In the genomic region with DNA sequence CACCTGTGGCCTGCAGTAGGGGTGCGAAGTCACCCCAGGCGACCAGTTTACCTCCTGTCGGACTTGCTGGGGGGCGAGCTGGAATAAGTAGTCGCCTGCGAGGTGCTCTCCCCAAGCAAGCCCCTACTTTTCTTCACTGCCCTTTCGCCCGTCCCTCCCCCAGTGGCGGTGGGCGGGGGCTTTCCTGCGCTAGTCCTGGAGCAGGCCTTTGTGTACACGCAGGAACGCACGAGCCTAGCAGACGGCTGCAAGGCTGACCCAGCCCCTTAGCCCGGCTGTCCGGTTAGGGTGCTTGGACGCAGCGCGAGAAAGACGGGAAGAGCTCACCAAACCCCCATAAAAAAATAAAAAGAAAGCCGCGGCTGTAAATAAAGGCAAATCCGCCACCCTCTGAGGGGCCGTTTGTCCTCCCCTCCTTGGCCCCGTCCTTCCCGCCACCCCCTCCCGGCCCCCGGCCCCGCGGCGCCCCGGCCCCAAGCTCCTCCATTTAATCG, we compare ENCODE assay signal across 8 mouse cellular contexts. TPM values are rescaled to one million over a fixed set of nuclear protein-coding genes. Genes with fewer than 3 reads are reported as not detected.
DNase-seq lines count a peak whose midpoint lies in the region; ATAC-seq and TF ChIP-seq lines count a peak whose summit lies in the region.

No protein-coding gene starts in this region.

- WGBS in intestine, postnatal 0 days = under 1% methylated on average over 34 of the region's 34 CpGs
- under 1% methylated on average over 32 of the region's 34 CpGs for whole genome bisulfite sequencing in limb, embryonic 11.5 days
- WGBS in midbrain, embryonic 11.5 days = under 1% methylated on average over 34 of the region's 34 CpGs
- 2% methylated on average over 34 of the region's 34 CpGs for WGBS in small intestine, adult 2 months

- ATAC-seq in intestine, postnatal 0 days = peak; percentile 24; the same call in 1 of the 2 replicates
- peak; percentile 84 for ATAC-seq in limb, embryonic 11.5 days (ENCODE audit: insufficient number of reproducible peaks, low FRiP score, low TSS enrichment, low read depth)
- ATAC-seq in midbrain, embryonic 11.5 days (ENCODE audit: low FRiP score) = peak; percentile 78
- no peak for ATAC-seq in erythroid progenitor cell, adult 5-6 weeks (replicated peaks; ENCODE audit: low FRiP score, poor library complexity, severe bottlenecking)

- no peaks in the 10 kb centered on the region for H3K27me3 ChIP-seq in intestine, postnatal 0 days (replicated peaks; ENCODE audit: control insufficient read depth, insufficient read depth, low read length)
- H3K27me3 ChIP-seq in limb, embryonic 11.5 days (ENCODE audit: control insufficient read depth, insufficient read depth, low read length) = no peaks in the 10 kb centered on the region
- H3K27me3 ChIP-seq in midbrain, embryonic 11.5 days (ENCODE audit: control insufficient read depth, insufficient read depth, low read length) = no peaks in the 10 kb centered on the region
- H3K27me3 ChIP-seq in small intestine, adult 2 months (ENCODE audit: control insufficient read depth, insufficient read depth, low read length) = peaks cover 6% of the 10 kb centered on the region

- no peaks in the 10 kb centered on the region for H3K9me3 ChIP-seq in intestine, postnatal 0 days (ENCODE audit: control insufficient read depth)
- no peaks in the 10 kb centered on the region for H3K9me3 ChIP-seq in limb, embryonic 11.5 days (ENCODE audit: control insufficient read depth, low read length)
- H3K9me3 ChIP-seq in midbrain, embryonic 11.5 days (ENCODE audit: control insufficient read depth, low read length) = no peaks in the 10 kb centered on the region

- H3K27ac ChIP-seq in intestine, postnatal 0 days (ENCODE audit: low read depth, low read length) = peak overlapping the region; percentile 90
- H3K27ac ChIP-seq in limb, embryonic 11.5 days (replicated peaks; ENCODE audit: low read depth, low read length) = peak overlapping the region; percentile 99
- H3K27ac ChIP-seq in midbrain, embryonic 11.5 days (ENCODE audit: low read depth, low read length) = peak overlapping the region; percentile 96
- peak overlapping the region; percentile 68 for H3K27ac ChIP-seq in small intestine, adult 2 months (ENCODE audit: insufficient read depth, low read depth, low read length)

- peak; percentile 84 to 86 for DNase-seq in adrenal gland, adult 18-20 months (ENCODE audit: low spot score in 2 of 2)
- peak; percentile 91 for DNase-seq in embryo, embryonic 10.5 days (ENCODE audit: low spot score)
- peak; percentile 87 to 90 for DNase-seq in gastrocnemius, postnatal 4 days (ENCODE audit: low spot score in 2 of 2)
- DNase-seq in limb, embryonic 11.5 days (ENCODE audit: low spot score) = peak; percentile 93
- no peak for DNase-seq in midbrain, embryonic 11.5 days (ENCODE audit: low spot score, missing footprints)

- no peak for TF ChIP-seq CTCF in intestine, postnatal 0 days (IDR thresholded peaks at IDR 0.05; ENCODE audit: low read depth)
- TF ChIP-seq CTCF in small intestine, adult 2 months (IDR thresholded peaks at IDR 0.05; ENCODE audit: extremely low read depth, insufficient read length, insufficient replicate concordance, low read depth, low read length) = no peak

- H3K4me3 ChIP-seq in intestine, postnatal 0 days (ENCODE audit: low read depth, low read length) = peak overlapping the region; percentile 70
- peak overlapping the region; percentile 37 for H3K4me3 ChIP-seq in limb, embryonic 11.5 days (ENCODE audit: low read depth, low read length)
- peak overlapping the region; percentile 32 for H3K4me3 ChIP-seq in midbrain, embryonic 11.5 days (ENCODE audit: low read depth, low read length)
- H3K4me3 ChIP-seq in small intestine, adult 2 months (ENCODE audit: low read depth, low read length) = peak overlapping the region; percentile 60

- H3K9ac ChIP-seq in intestine, postnatal 0 days (ENCODE audit: low read depth, low read length) = peak overlapping the region; percentile 71
- H3K9ac ChIP-seq in limb, embryonic 11.5 days (ENCODE audit: low read length) = peak overlapping the region; percentile 84
- peak overlapping the region; percentile 89 for H3K9ac ChIP-seq in midbrain, embryonic 11.5 days (ENCODE audit: low read length)

- peaks cover 8% of the 10 kb centered on the region for H3K36me3 ChIP-seq in intestine, postnatal 0 days (ENCODE audit: control insufficient read depth, insufficient read depth)
- no peaks in the 10 kb centered on the region; the same call in 1 of the 2 replicates for H3K36me3 ChIP-seq in limb, embryonic 11.5 days (ENCODE audit: control insufficient read depth, insufficient read depth, low read length)
- peaks cover 3% of the 10 kb centered on the region; the same call in 1 of the 2 replicates for H3K36me3 ChIP-seq in midbrain, embryonic 11.5 days (ENCODE audit: control insufficient read depth, insufficient read depth, low read length)
- peaks cover 8% of the 10 kb centered on the region; the same call in 1 of the 2 replicates for H3K36me3 ChIP-seq in small intestine, adult 2 months (ENCODE audit: control insufficient read depth, insufficient read depth, low read length)

- no peaks in the 10 kb centered on the region for H3K4me1 ChIP-seq in intestine, postnatal 0 days (replicated peaks; ENCODE audit: control insufficient read depth, insufficient read depth, low read length)
- no peaks in the 10 kb centered on the region for H3K4me1 ChIP-seq in limb, embryonic 11.5 days (ENCODE audit: control insufficient read depth, insufficient read depth, low read length)
- peaks cover 22% of the 10 kb centered on the region for H3K4me1 ChIP-seq in midbrain, embryonic 11.5 days (ENCODE audit: control insufficient read depth, insufficient read depth, low read length)
- peaks cover 9% of the 10 kb centered on the region for H3K4me1 ChIP-seq in small intestine, adult 2 months (ENCODE audit: control insufficient read depth, insufficient read depth, insufficient read length, low read length)

- peak overlapping the region; percentile 89 for H3K4me2 ChIP-seq in intestine, postnatal 0 days (replicated peaks; ENCODE audit: low read depth)
- H3K4me2 ChIP-seq in limb, embryonic 11.5 days (ENCODE audit: low read depth, severe bottlenecking) = peak overlapping the region; percentile 60
- H3K4me2 ChIP-seq in midbrain, embryonic 11.5 days = peak overlapping the region; percentile 75

- peak; percentile 28; the same call in 1 of the 2 replicates for TF ChIP-seq POLR2A in small intestine, adult 2 months (IDR thresholded peaks at IDR 0.05; ENCODE audit: low read depth, low read length)

RNA-seq across cellular contexts. Expression of a gene that starts 0.4 kb away (rescaled TPM):
- 10 to 100 TPM; 18.3 to 19.4 TPM for total RNA-seq in adrenal gland, adult 18-20 months (2021)
- 10 to 100 TPM; 19.0 to 29.5 TPM for total RNA-seq in gastrocnemius, postnatal 4 days (2021)
- polyA plus RNA-seq in intestine, postnatal 0 days (2015; fragmentation: Nextera tagmentation; extraction: Ambion mirVana) = 74.5 and 77.9 TPM in 2 replicates
- 63.9 and 73.3 TPM in 2 replicates for polyA plus RNA-seq in limb, embryonic 11.5 days (2014; fragmentation: Nextera tagmentation; extraction: Ambion mirVana)
- polyA plus RNA-seq in midbrain, embryonic 11.5 days (2014; fragmentation: Nextera tagmentation; extraction: Ambion mirVana) = 67.4 and 71.3 TPM in 2 replicates
- polyA plus RNA-seq in small intestine, adult 2 months (2012; rRNA removed) = 110 and 295 TPM in 2 replicates
- total RNA-seq in erythroid progenitor cell, adult 5-6 weeks (2015; ENCODE audit: low replicate concordance) = 10.5 and 17.7 TPM in 2 replicates
- total RNA-seq in erythroid progenitor cell, adult 5-6 weeks (2017; ENCODE audit: low replicate concordance) = 19.1 and 31.2 TPM in 2 replicates

RNA-seq across cellular contexts. Expression of a gene that starts 46.5 kb away (rescaled TPM):
- 10 to 100 TPM; 58.9 to 62.1 TPM for total RNA-seq in adrenal gland, adult 18-20 months (2021)
- total RNA-seq in gastrocnemius, postnatal 4 days (2021) = 10 to 100 TPM; 85.3 to 97.2 TPM
- 15.0 and 17.1 TPM in 2 replicates for polyA plus RNA-seq in intestine, postnatal 0 days (2015; fragmentation: Nextera tagmentation; extraction: Ambion mirVana)
- polyA plus RNA-seq in limb, embryonic 11.5 days (2014; fragmentation: Nextera tagmentation; extraction: Ambion mirVana) = 19.7 and 22.4 TPM in 2 replicates
- polyA plus RNA-seq in midbrain, embryonic 11.5 days (2014; fragmentation: Nextera tagmentation; extraction: Ambion mirVana) = 9.8 and 13.1 TPM in 2 replicates
- polyA plus RNA-seq in small intestine, adult 2 months (2012; rRNA removed) = 20.4 and 38.6 TPM in 2 replicates
- 55.5 and 93.1 TPM in 2 replicates for total RNA-seq in erythroid progenitor cell, adult 5-6 weeks (2015; ENCODE audit: low replicate concordance)
- total RNA-seq in erythroid progenitor cell, adult 5-6 weeks (2017; ENCODE audit: low replicate concordance) = 16.9 and 19.4 TPM in 2 replicates

RNA-seq across cellular contexts. Expression of a gene that starts 46.9 kb away (rescaled TPM):
- total RNA-seq in adrenal gland, adult 18-20 months (2021) = 1 to 10 TPM; 1.7 to 3.2 TPM
- under 1 TPM in 1 of 2 experiments, not detected in 1; 0.70 TPM for total RNA-seq in gastrocnemius, postnatal 4 days (2021)
- polyA plus RNA-seq in intestine, postnatal 0 days (2015; fragmentation: Nextera tagmentation; extraction: Ambion mirVana) = not detected in 2 replicates
- polyA plus RNA-seq in limb, embryonic 11.5 days (2014; fragmentation: Nextera tagmentation; extraction: Ambion mirVana) = not detected in 2 replicates
- polyA plus RNA-seq in midbrain, embryonic 11.5 days (2014; fragmentation: Nextera tagmentation; extraction: Ambion mirVana) = 0.08 TPM in 1 of 2 replicates, not detected in the other
- not detected in 2 replicates for polyA plus RNA-seq in small intestine, adult 2 months (2012; rRNA removed)
- total RNA-seq in erythroid progenitor cell, adult 5-6 weeks (2015; ENCODE audit: low replicate concordance) = not detected in 2 replicates
- total RNA-seq in erythroid progenitor cell, adult 5-6 weeks (2017; ENCODE audit: low replicate concordance) = not detected in 2 replicates

RNA-seq across cellular contexts. Expression of a gene that starts 50.2 kb away (rescaled TPM):
- total RNA-seq in adrenal gland, adult 18-20 months (2021) = 100 to 1,000 TPM in 1 of 2 experiments, 10 to 100 TPM in 1; 95.4 to 106 TPM
- total RNA-seq in gastrocnemius, postnatal 4 days (2021) = 10 to 100 TPM; 60.8 to 67.8 TPM
- polyA plus RNA-seq in intestine, postnatal 0 days (2015; fragmentation: Nextera tagmentation; extraction: Ambion mirVana) = 14.2 and 14.4 TPM in 2 replicates
- polyA plus RNA-seq in limb, embryonic 11.5 days (2014; fragmentation: Nextera tagmentation; extraction: Ambion mirVana) = 34.4 and 36.4 TPM in 2 replicates
- 27.5 and 28.3 TPM in 2 replicates for polyA plus RNA-seq in midbrain, embryonic 11.5 days (2014; fragmentation: Nextera tagmentation; extraction: Ambion mirVana)
- polyA plus RNA-seq in small intestine, adult 2 months (2012; rRNA removed) = 7.1 and 15.6 TPM in 2 replicates
- 17.6 and 21.6 TPM in 2 replicates for total RNA-seq in erythroid progenitor cell, adult 5-6 weeks (2015; ENCODE audit: low replicate concordance)
- total RNA-seq in erythroid progenitor cell, adult 5-6 weeks (2017; ENCODE audit: low replicate concordance) = 34.1 and 40.8 TPM in 2 replicates
